Mouse (Mus musculus) stomach, postnatal 0 days (tissue): ENCODE measurements at regions not wholly inside any gene's neighbourhood (a gene's known extent, or its start where the extent isn't known, plus 50 kb on each side); places are given as distances from the start of the nearest gene placed in this dataset.

ENCODE experiments used
- ATAC-seq: fragments of 200-750 bp; cut with Nextera tagmentation; 2 replicates; pipeline ENCODE4 v1.8.0; 2017; ENCODE audit not compliant: low FRiP score, low TSS enrichment
- DNase-seq: peaks from one replicate; pipeline ENCODE4 v3.0.0-alpha.2; 2016; ENCODE audit warnings: low spot score
- H3K27ac ChIP-seq: fragments of 300-500 bp; sonication (generic); replicated peaks from 2 replicates; pipeline ENCODE4 v1.5.1; 2014; ENCODE audit warnings: mild to moderate bottlenecking, control low read depth
- H3K27me3 ChIP-seq: fragments of 300-500 bp; sonication (generic); 2 replicates; pipeline ENCODE4 v1.6.1; 2014; ENCODE audit warnings: low read length; ENCODE audit not compliant: control insufficient read depth, insufficient read depth
- H3K36me3 ChIP-seq: fragments of 300-500 bp; sonication (generic); 2 replicates; pipeline ENCODE4 v1.6.1; 2014; ENCODE audit warnings: low read length, mixed read lengths; ENCODE audit not compliant: control insufficient read depth, insufficient read depth
- H3K4me1 ChIP-seq: fragments of 300-500 bp; sonication (generic); replicated peaks from 2 replicates; pipeline ENCODE4 v1.6.1; 2014; ENCODE audit warnings: antibody characterized with exemption; ENCODE audit not compliant: control insufficient read depth, insufficient read depth
- H3K4me2 ChIP-seq: fragments of 300-500 bp; sonication (generic); replicated peaks from 2 replicates; pipeline ENCODE4 v1.6.1; 2014; ENCODE audit warnings: low read depth, mild to moderate bottlenecking, control low read depth, moderate library complexity
- H3K4me3 ChIP-seq: fragments of 300-500 bp; sonication (generic); 2 replicates; pipeline ENCODE4 v1.5.1; 2014; ENCODE audit warnings: low read depth, low read length, control low read depth
- H3K9ac ChIP-seq: fragments of 300-500 bp; sonication (generic); 2 replicates; pipeline ENCODE4 v1.6.1; 2014; ENCODE audit warnings: mild to moderate bottlenecking, low read length, control low read depth, mixed read lengths
- H3K9me3 ChIP-seq: fragments of 300-500 bp; sonication (generic); 2 replicates; pipeline ENCODE4 v1.6.1; 2016; ENCODE audit warnings: low read length; ENCODE audit not compliant: control insufficient read depth
- CTCF ChIP-seq: IDR thresholded peaks from 2 replicates; pipeline ENCODE4 v1.5.1; 2016; ENCODE audit warnings: antibody characterized with exemption, low read depth, mild to moderate bottlenecking, moderate library complexity
- EP300 ChIP-seq: optimal IDR thresholded peaks from 2 replicates; pipeline ENCODE3; 2016; ENCODE audit warnings: antibody characterized with exemption
- WGBS: fragments of 180-500 bp; shearing (Covaris S2); extraction: QIAGEN DNeasy Blood & Tissue Kit; methylation state at CpG from one replicate; pipeline ENCODE4 v1.1.7; 2014; 5-methylcytosine and 5-hydroxymethylcytosine counted together

- no peaks in the 10 kb centered on the region for H3K9me3 ChIP-seq
- H3K4me3 ChIP-seq = no peak overlapping the region
- no peak overlapping the region for H3K9ac ChIP-seq
- TF ChIP-seq CTCF = no peak
- TF ChIP-seq EP300 = no peak
- no peaks in the 10 kb centered on the region for H3K36me3 ChIP-seq
- ATAC-seq (no peak), DNase-seq (no peak)
- 73% methylated on average over 2 of the region's 2 CpGs for WGBS
- no peaks in the 10 kb centered on the region for H3K27me3 ChIP-seq
- H3K4me1 ChIP-seq = no peaks in the 10 kb centered on the region
- no peak overlapping the region for H3K27ac ChIP-seq
- H3K4me2 ChIP-seq = no peak overlapping the region
These were observed 674.2 kb downstream of the Rfpl4b start for GRCm38 (mm10) chr10:38147421-38147820.

- Histone ChIP-seq H3K4me1 (no peaks in the 10 kb centered on the region), H3K36me3 (no peaks in the 10 kb centered on the region), H3K9ac (no peak overlapping the region), H3K9me3 (no peaks in the 10 kb centered on the region), H3K27ac (no peak overlapping the region), H3K27me3 (no peaks in the 10 kb centered on the region), H3K4me3 (no peak overlapping the region), H3K4me2 (no peak overlapping the region)
- DNase-seq = no peak
- ATAC-seq = no peak
- TF ChIP-seq EP300 (no peak), CTCF (no peak)
These were observed 682.4 kb downstream of the Rfpl4b start for GRCm38 (mm10) chr10:38139196-38139595.

GRCm38 (mm10) chr10:38121911-38122573 lies 699.5 kb downstream of the Rfpl4b start:
- H3K27me3 ChIP-seq = no peaks in the 10 kb centered on the region
- no peak overlapping the region for H3K9ac ChIP-seq
- ATAC-seq (no peak), DNase-seq (no peak)
- H3K27ac ChIP-seq = no peak overlapping the region
- H3K9me3 ChIP-seq = no peaks in the 10 kb centered on the region
- H3K4me3 ChIP-seq = no peak overlapping the region
- no peaks in the 10 kb centered on the region for H3K4me1 ChIP-seq
- TF ChIP-seq EP300 (no peak), CTCF (no peak)
- no peaks in the 10 kb centered on the region for H3K36me3 ChIP-seq
- H3K4me2 ChIP-seq = no peak overlapping the region
- WGBS = 52% methylated on average over 3 of the region's 3 CpGs

- TF ChIP-seq EP300 = no peak
- no peak for TF ChIP-seq CTCF
- no peak overlapping the region for H3K4me2 ChIP-seq
- H3K4me3 ChIP-seq = no peak overlapping the region
- no peaks in the 10 kb centered on the region for H3K36me3 ChIP-seq
- ATAC-seq = no peak
- no peak overlapping the region for H3K27ac ChIP-seq
- H3K4me1 ChIP-seq = no peaks in the 10 kb centered on the region
- no peak for DNase-seq
- no peaks in the 10 kb centered on the region for H3K9me3 ChIP-seq
- H3K9ac ChIP-seq = no peak overlapping the region
- whole genome bisulfite sequencing = 66% methylated on average over 1 of the region's 1 CpGs
- no peaks in the 10 kb centered on the region for H3K27me3 ChIP-seq
These were observed 703.0 kb downstream of the Rfpl4b start for GRCm38 (mm10) chr10:38118601-38119000.

GRCm38 (mm10) chr10:38116516-38116915 lies 705.1 kb downstream of the Rfpl4b start:
- DNase-seq = no peak

GRCm38 (mm10) chr10:38114194-38114593 lies 707.4 kb downstream of the Rfpl4b start:
- WGBS = 70% methylated on average over 2 of the region's 2 CpGs
- H3K4me1 ChIP-seq = no peaks in the 10 kb centered on the region
- ATAC-seq = 0 out of 2 replicates have a peak, but pooled peaks have one; percentile 40
- TF ChIP-seq CTCF (no peak), EP300 (no peak)
- H3K36me3 ChIP-seq = no peaks in the 10 kb centered on the region
- H3K9me3 ChIP-seq = no peaks in the 10 kb centered on the region
- no peak overlapping the region for H3K4me3 ChIP-seq
- H3K9ac ChIP-seq = no peak overlapping the region
- no peak overlapping the region for H3K27ac ChIP-seq
- H3K27me3 ChIP-seq = no peaks in the 10 kb centered on the region
- no peak overlapping the region for H3K4me2 ChIP-seq
- DNase-seq = no peak

More at GRCm38 (mm10) chr10:38116516-38116915, 705.1 kb downstream of the Rfpl4b start:
- ATAC-seq = no peak
- H3K4me2 ChIP-seq = no peak overlapping the region
- H3K9ac ChIP-seq = no peak overlapping the region
- no peak overlapping the region for H3K4me3 ChIP-seq
- no peaks in the 10 kb centered on the region for H3K36me3 ChIP-seq
- H3K27ac ChIP-seq = no peak overlapping the region
- TF ChIP-seq CTCF = no peak
- TF ChIP-seq EP300 = no peak
- H3K9me3 ChIP-seq = no peaks in the 10 kb centered on the region
- 49% methylated on average over 1 of the region's 1 CpGs for WGBS
- H3K27me3 ChIP-seq = no peaks in the 10 kb centered on the region
- no peaks in the 10 kb centered on the region for H3K4me1 ChIP-seq
